Mouse (Mus musculus): ENCODE data around the gene Atp5g1. TPM values are rescaled to one million over a fixed set of nuclear protein-coding genes. Genes with fewer than 3 reads are reported as not detected.

The Atp5g1 gene
- polyA plus RNA-seq, 1 experiment from 2014 or later: 1,502 TPM

- H3K4me3 ChIP-seq: no peak overlapping the region
- no peak overlapping the region for H3K9ac ChIP-seq
- H3K36me3 ChIP-seq: peaks cover 40% of the 10 kb centered on the region
- WGBS: 76% methylated on average over 1 of the region's 1 CpGs
- H3K4me1 ChIP-seq: peaks cover 29% of the 10 kb centered on the region
- H3K27ac ChIP-seq (replicated peaks): no peak overlapping the region
- no peak for ATAC-seq (ENCODE audit: extremely low read depth, insufficient number of reproducible peaks, low FRiP score, low TSS enrichment)
- H3K27me3 ChIP-seq (replicated peaks): no peaks in the 10 kb centered on the region
- no peaks in the 10 kb centered on the region for H3K9me3 ChIP-seq
- H3K4me2 ChIP-seq: no peak overlapping the region
Observed at GRCm38 (mm10) chr11:96071013-96071412, 4.5 kb downstream of the Atp5g1 start.

- no peak overlapping the region for H3K4me3 ChIP-seq
- peaks cover 34% of the 10 kb centered on the region for H3K4me1 ChIP-seq
- no peak overlapping the region for H3K4me2 ChIP-seq
- no peaks in the 10 kb centered on the region for H3K9me3 ChIP-seq
- no peak overlapping the region for H3K9ac ChIP-seq
- 83% methylated on average over 7 of the region's 7 CpGs for WGBS
- 0 out of 2 replicates have a peak overlapping the region, but pooled peaks have one; percentile 15 for H3K27ac ChIP-seq (replicated peaks)
- no peak for ATAC-seq (ENCODE audit: extremely low read depth, insufficient number of reproducible peaks, low FRiP score, low TSS enrichment)
- H3K27me3 ChIP-seq (replicated peaks): no peaks in the 10 kb centered on the region
- peaks cover 40% of the 10 kb centered on the region for H3K36me3 ChIP-seq
Observed at GRCm38 (mm10) chr11:96070353-96070752, 5.1 kb downstream of the Atp5g1 start.

GRCm38 (mm10) chr11:96068231-96068630 lies 7.2 kb downstream of the Atp5g1 start:
- H3K4me1 ChIP-seq: peaks cover 31% of the 10 kb centered on the region
- H3K27me3 ChIP-seq (replicated peaks): no peaks in the 10 kb centered on the region
- no peaks in the 10 kb centered on the region for H3K9me3 ChIP-seq
- H3K36me3 ChIP-seq: peaks cover 34% of the 10 kb centered on the region
- H3K27ac ChIP-seq (replicated peaks): no peak overlapping the region
- no peak overlapping the region for H3K4me2 ChIP-seq
- no peak for ATAC-seq (ENCODE audit: extremely low read depth, insufficient number of reproducible peaks, low FRiP score, low TSS enrichment)
- no peak overlapping the region for H3K9ac ChIP-seq
- H3K4me3 ChIP-seq: no peak overlapping the region
- WGBS: 78% methylated on average over 5 of the region's 5 CpGs

- H3K36me3 ChIP-seq: peaks cover 38% of the 10 kb centered on the region
- peak within 1 kb of the TSS; percentile 88 for H3K27ac ChIP-seq (replicated peaks)
- H3K9me3 ChIP-seq: no peaks in the 10 kb centered on the region
- no peaks in the 10 kb centered on the region for H3K27me3 ChIP-seq (replicated peaks)
- peak within 1 kb of the TSS; percentile 96 for H3K4me3 ChIP-seq
- peak; percentile 97 for ATAC-seq (ENCODE audit: extremely low read depth, insufficient number of reproducible peaks, low FRiP score, low TSS enrichment)
- peak within 1 kb of the TSS; percentile 98 for H3K9ac ChIP-seq
- peaks cover 30% of the 10 kb centered on the region for H3K4me1 ChIP-seq
- H3K4me2 ChIP-seq: peak within 1 kb of the TSS; percentile 96
- WGBS: 4% methylated on average over 50 of the region's 50 CpGs
Observed at GRCm38 (mm10) chr11:96065215-96065911, 10.1 kb downstream of the Atp5g1 start, which contains the start of gene Ube2z. Ube2z (minus strand) TSS chr11:96065388.

- peak; percentile 66 for ATAC-seq (ENCODE audit: extremely low read depth, insufficient number of reproducible peaks, low FRiP score, low TSS enrichment)
- WGBS: under 1% methylated on average over 60 of the region's 64 CpGs
- Histone ChIP-seq H3K4me2 (peak overlapping the region; percentile 96), H3K27me3 (replicated peaks) (no peaks in the 10 kb centered on the region), H3K9me3 (no peaks in the 10 kb centered on the region), H3K4me1 (peaks cover 30% of the 10 kb centered on the region), H3K9ac (peak overlapping the region; percentile 98), H3K36me3 (peaks cover 38% of the 10 kb centered on the region), H3K4me3 (peak overlapping the region; percentile 96), H3K27ac (replicated peaks) (peak overlapping the region; percentile 88)
Observed at GRCm38 (mm10) chr11:96064521-96065214, 10.8 kb downstream of the Atp5g1 start.

GRCm38 (mm10) chr11:96058309-96058708 lies 17.2 kb downstream of the Atp5g1 start:
- Histone ChIP-seq H3K36me3 (peaks cover 96% of the 10 kb centered on the region), H3K9me3 (no peaks in the 10 kb centered on the region), H3K27ac (replicated peaks) (no peak overlapping the region), H3K9ac (no peak overlapping the region), H3K4me3 (no peak overlapping the region), H3K4me2 (no peak overlapping the region), H3K27me3 (replicated peaks) (no peaks in the 10 kb centered on the region), H3K4me1 (peaks cover 12% of the 10 kb centered on the region)
- no peak for ATAC-seq (ENCODE audit: extremely low read depth, insufficient number of reproducible peaks, low FRiP score, low TSS enrichment)
- 82% methylated on average over 4 of the region's 4 CpGs for WGBS

GRCm38 (mm10) chr11:96050854-96051253 lies 24.6 kb downstream of the Atp5g1 start:
- Histone ChIP-seq H3K9me3 (no peaks in the 10 kb centered on the region), H3K27me3 (replicated peaks) (no peaks in the 10 kb centered on the region), H3K4me2 (no peak overlapping the region), H3K4me3 (no peak overlapping the region), H3K27ac (replicated peaks) (no peak overlapping the region), H3K9ac (no peak overlapping the region), H3K4me1 (no peaks in the 10 kb centered on the region), H3K36me3 (peaks cover 98% of the 10 kb centered on the region)
- ATAC-seq (ENCODE audit: extremely low read depth, insufficient number of reproducible peaks, low FRiP score, low TSS enrichment): no peak
- WGBS: 92% methylated on average over 3 of the region's 3 CpGs

GRCm38 (mm10) chr11:96049939-96050338 lies 25.5 kb downstream of the Atp5g1 start:
- Histone ChIP-seq H3K27me3 (replicated peaks) (no peaks in the 10 kb centered on the region), H3K4me3 (no peak overlapping the region), H3K36me3 (peaks cover 97% of the 10 kb centered on the region), H3K9me3 (no peaks in the 10 kb centered on the region), H3K27ac (replicated peaks) (no peak overlapping the region), H3K9ac (no peak overlapping the region), H3K4me1 (no peaks in the 10 kb centered on the region), H3K4me2 (no peak overlapping the region)
- ATAC-seq (ENCODE audit: extremely low read depth, insufficient number of reproducible peaks, low FRiP score, low TSS enrichment): no peak
- WGBS: 80% methylated on average over 4 of the region's 4 CpGs

GRCm38 (mm10) chr11:96047469-96048373 lies 27.7 kb downstream of the Atp5g1 start:
- H3K27me3 ChIP-seq (replicated peaks): no peaks in the 10 kb centered on the region
- no peak for ATAC-seq (ENCODE audit: extremely low read depth, insufficient number of reproducible peaks, low FRiP score, low TSS enrichment)
- no peak overlapping the region for H3K27ac ChIP-seq (replicated peaks)
- H3K4me2 ChIP-seq: no peak overlapping the region
- H3K4me3 ChIP-seq: no peak overlapping the region
- 82% methylated on average over 4 of the region's 4 CpGs for WGBS
- no peak overlapping the region for H3K9ac ChIP-seq
- H3K36me3 ChIP-seq: peaks cover 97% of the 10 kb centered on the region
- no peaks in the 10 kb centered on the region for H3K4me1 ChIP-seq
- H3K9me3 ChIP-seq: no peaks in the 10 kb centered on the region

GRCm38 (mm10) chr11:96046793-96047192 lies 28.7 kb downstream of the Atp5g1 start:
- H3K4me2 ChIP-seq: no peak overlapping the region
- no peak for ATAC-seq (ENCODE audit: extremely low read depth, insufficient number of reproducible peaks, low FRiP score, low TSS enrichment)
- no peak overlapping the region for H3K9ac ChIP-seq
- H3K27ac ChIP-seq (replicated peaks): 0 out of 2 replicates have a peak overlapping the region, but pooled peaks have one; percentile 7
- 84% methylated on average over 2 of the region's 2 CpGs for WGBS
- no peak overlapping the region for H3K4me3 ChIP-seq
- no peaks in the 10 kb centered on the region for H3K27me3 ChIP-seq (replicated peaks)
- peaks cover 97% of the 10 kb centered on the region for H3K36me3 ChIP-seq
- H3K9me3 ChIP-seq: no peaks in the 10 kb centered on the region
- no peaks in the 10 kb centered on the region for H3K4me1 ChIP-seq

GRCm38 (mm10) chr11:96046028-96046427 lies 29.4 kb downstream of the Atp5g1 start:
- Histone ChIP-seq H3K36me3 (peaks cover 94% of the 10 kb centered on the region), H3K27ac (replicated peaks) (no peak overlapping the region), H3K27me3 (replicated peaks) (no peaks in the 10 kb centered on the region), H3K4me1 (no peaks in the 10 kb centered on the region), H3K9ac (no peak overlapping the region), H3K4me2 (no peak overlapping the region), H3K4me3 (no peak overlapping the region), H3K9me3 (no peaks in the 10 kb centered on the region)
- no peak for ATAC-seq (ENCODE audit: extremely low read depth, insufficient number of reproducible peaks, low FRiP score, low TSS enrichment)
- 81% methylated on average over 8 of the region's 8 CpGs for WGBS

All from heart, embryonic 13.5 days (tissue).